Mouse (Mus musculus) ES-Bruce4 (cell line): ENCODE results near the gene Pacs2.

Source experiments
- CTCF ChIP-seq: IDR thresholded peaks from one replicate; pipeline ENCODE4 v1.8.1; 2011; ENCODE audit warnings: low read depth, low read length
- EP300 ChIP-seq: IDR thresholded peaks from 2 replicates; pipeline ENCODE4 v1.6.1; 2011; ENCODE audit warnings: low read depth, low read length; ENCODE audit not compliant: insufficient read depth

DNA sequence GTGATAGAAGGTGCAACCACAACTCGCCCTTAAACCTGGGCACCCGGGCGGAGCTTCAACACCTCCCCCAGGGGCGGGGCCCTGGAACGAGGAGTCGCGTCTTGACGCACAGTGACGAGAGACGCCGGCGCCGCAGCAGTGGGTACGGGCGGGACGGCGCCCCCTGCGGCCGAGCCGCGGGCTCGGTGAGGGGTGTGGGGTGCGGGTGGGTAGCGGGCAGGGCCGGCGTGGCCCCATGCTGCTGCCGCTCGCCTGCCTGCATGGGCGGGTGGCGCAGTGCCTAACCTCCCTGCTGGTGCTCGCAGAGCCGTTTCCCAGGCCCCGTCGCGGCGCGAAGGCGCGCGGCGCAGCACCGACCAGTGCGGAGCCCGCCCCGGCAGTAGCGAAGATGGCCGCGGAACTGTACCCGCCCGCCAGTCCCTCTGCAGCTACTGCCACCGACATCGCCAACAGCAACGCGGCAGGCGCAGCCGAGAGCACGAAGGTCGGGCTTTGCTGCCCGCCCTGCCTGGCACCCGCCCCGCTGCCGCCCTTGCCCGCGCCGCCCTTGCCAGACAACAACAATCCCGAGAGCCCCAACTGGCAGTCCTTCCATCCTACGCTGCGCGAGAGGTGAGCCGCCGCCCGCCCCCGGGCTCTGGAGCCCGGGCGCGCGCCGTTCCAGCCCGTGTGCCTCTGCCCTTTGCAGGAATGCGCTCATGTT is 37.8 kb upstream of the Pacs2 start, which contains the start of gene Btbd6:
- TF ChIP-seq EP300: no peak
- TF ChIP-seq CTCF: peak; percentile 38
